Mouse (Mus musculus): ENCODE data around the gene Lipa. TPM values are rescaled to one million over a fixed set of nuclear protein-coding genes. Genes with fewer than 3 reads are reported as not detected.

Gene Lipa
- total RNA-seq (2023), result 10 to 100 TPM; 63.1 to 67.9 TPM

GRCm38 (mm10) chr19:34526941-34527682 is at the start of gene Lipa:
Lipa (minus strand) TSS chr19:34527474.

GRCm38 (mm10) chr19:34550534-34551223 is 23.4 kb upstream of the Lipa start, which contains the start of gene Ifit2:
Ifit2 (plus strand) TSS chr19:34550694.

GRCm38 (mm10) chr19:34474991-34475971 is 52.0 kb downstream of the Lipa start, which contains the start of gene Ch25h:
Ch25h (minus strand) TSS chr19:34475164.

Other genes with a start within 250 kb of the Lipa start
- 10 to 100 TPM; 31.6 to 34.4 TPM for gene Fas, start 236.8 kb downstream of the Lipa start, total RNA-seq (2023)
- not detected for gene Ch25h, start 52.3 kb downstream of the Lipa start, total RNA-seq (2023)
- gene Ifit2, start 23.2 kb upstream of the Lipa start, total RNA-seq (2023), result 10 to 100 TPM; 19.0 to 19.9 TPM
- gene Ifit3, start 56.1 kb upstream of the Lipa start, total RNA-seq (2023), result 10 to 100 TPM; 10.3 to 15.4 TPM
- 10 to 100 TPM; 13.0 to 16.2 TPM for gene Ifit1bl1, start 74.5 kb upstream of the Lipa start, total RNA-seq (2023)
- gene Ifit3b, start 80.5 kb upstream of the Lipa start, total RNA-seq (2023), result 1 to 10 TPM; 3.1 to 4.2 TPM
- under 1 TPM in 1 of 2 experiments, not detected in 1; 0.21 TPM for gene Ifit1bl2, start 113.3 kb upstream of the Lipa start, total RNA-seq (2023)
- gene Ifit1, start 113.4 kb upstream of the Lipa start, total RNA-seq (2023), result 10 to 100 TPM; 11.7 to 19.1 TPM
- not detected for gene Slc16a12, start 219.8 kb upstream of the Lipa start, total RNA-seq (2023)

Data from T-cell, adult 66 days (primary cell).